Mouse (Mus musculus) lung, postnatal 0 days (tissue): ENCODE results near the gene Pyurf.

ENCODE experiments used
- CTCF ChIP-seq: IDR thresholded peaks from 2 replicates; pipeline ENCODE4 v1.5.1; 2016; ENCODE audit warnings: antibody characterized with exemption, mild to moderate bottlenecking
- EP300 ChIP-seq: IDR thresholded peaks from 2 replicates; pipeline ENCODE4 v1.6.1; 2016; ENCODE audit warnings: antibody characterized with exemption, mild to moderate bottlenecking, control low read depth

GRCm38 (mm10) chr6:57693116-57693515 is 1.2 kb upstream of the Pyurf start:
- TF ChIP-seq CTCF (no peak), EP300 (no peak)
